Mouse (Mus musculus) heart, postnatal 0 days (tissue): ENCODE data around the gene Pola1. TPM values are rescaled to one million over a fixed set of nuclear protein-coding genes. Genes with fewer than 3 reads are reported as not detected.

Experiments
- ATAC-seq: fragments of 200-750 bp; cut with Nextera tagmentation; 2 replicates; pipeline ENCODE4 v1.8.0; 2017; ENCODE audit warnings: low read depth, moderate number of reproducible peaks, moderate library complexity; ENCODE audit not compliant: insufficient read depth
- DNase-seq: peaks from one replicate; pipeline ENCODE4 v3.0.0-alpha.2; 2016; ENCODE audit warnings: low spot score
- H3K27ac ChIP-seq: fragments of 300-500 bp; sonication (generic); 2 replicates; pipeline ENCODE4 v1.5.1; 2014; ENCODE audit warnings: low read depth, mild to moderate bottlenecking
- H3K27me3 ChIP-seq: fragments of 300-500 bp; sonication (generic); 2 replicates; pipeline ENCODE4 v1.6.1; 2014; ENCODE audit warnings: low read length, mixed read lengths; ENCODE audit not compliant: control insufficient read depth, insufficient read depth
- H3K36me3 ChIP-seq: fragments of 300-500 bp; sonication (generic); replicated peaks from 2 replicates; pipeline ENCODE4 v1.6.1; 2014; ENCODE audit warnings: low read length, mixed read lengths; ENCODE audit not compliant: control insufficient read depth, insufficient read depth
- H3K4me1 ChIP-seq: fragments of 300-500 bp; sonication (generic); 2 replicates; pipeline ENCODE4 v1.6.1; 2014; ENCODE audit warnings: antibody characterized with exemption; ENCODE audit not compliant: control insufficient read depth, insufficient read depth
- H3K4me2 ChIP-seq: fragments of 300-500 bp; sonication (generic); 2 replicates; pipeline ENCODE4 v1.6.1; 2014; ENCODE audit warnings: low read depth, mild to moderate bottlenecking, low read length, moderate library complexity
- H3K4me3 ChIP-seq: fragments of 300-500 bp; sonication (generic); 2 replicates; pipeline ENCODE4 v1.5.1; 2014; ENCODE audit warnings: low read depth, low read length
- H3K9ac ChIP-seq: fragments of 300-500 bp; sonication (generic); replicated peaks from 2 replicates; pipeline ENCODE4 v1.6.1; 2014; ENCODE audit warnings: low read depth, low read length, mixed read lengths
- H3K9me3 ChIP-seq: fragments of 300-500 bp; sonication (generic); replicated peaks from 2 replicates; pipeline ENCODE4 v1.6.1; 2016; ENCODE audit warnings: low read length; ENCODE audit not compliant: control insufficient read depth
- CTCF ChIP-seq: IDR thresholded peaks from 2 replicates; pipeline ENCODE4 v1.5.1; 2016; ENCODE audit warnings: antibody characterized with exemption, control low read depth, low read depth
- EP300 ChIP-seq: IDR thresholded peaks from 2 replicates; pipeline ENCODE4 v1.6.1; 2016; ENCODE audit warnings: antibody characterized with exemption, low read depth
- WGBS: fragments of 180-500 bp; shearing (Covaris S2); extraction: QIAGEN DNeasy Blood & Tissue Kit; methylation state at CpG from one replicate; pipeline ENCODE4 v1.1.7; 2014; 5-methylcytosine and 5-hydroxymethylcytosine counted together
- polyA plus RNA-seq: library from polyadenylated mRNA; unstranded; fragments of >200 nt; fragmentation: Nextera tagmentation; extraction: Ambion mirVana; gene quantifications from 2 replicates; pipeline ENCODE4 v1.2.1, GENCODE M21; 2015
- total RNA-seq: library from RNA; depleted of rRNA; stranded (reverse); fragments of >200 nt; gene quantifications from 2 replicates; pipeline ENCODE4 v1.2.3, GENCODE M21; 2014; ENCODE audit warnings: low replicate concordance

Gene Pola1
- total and polyA plus RNA-seq, 2 experiments from 2014 or later = 2.5 to 4.7 TPM

DNA sequence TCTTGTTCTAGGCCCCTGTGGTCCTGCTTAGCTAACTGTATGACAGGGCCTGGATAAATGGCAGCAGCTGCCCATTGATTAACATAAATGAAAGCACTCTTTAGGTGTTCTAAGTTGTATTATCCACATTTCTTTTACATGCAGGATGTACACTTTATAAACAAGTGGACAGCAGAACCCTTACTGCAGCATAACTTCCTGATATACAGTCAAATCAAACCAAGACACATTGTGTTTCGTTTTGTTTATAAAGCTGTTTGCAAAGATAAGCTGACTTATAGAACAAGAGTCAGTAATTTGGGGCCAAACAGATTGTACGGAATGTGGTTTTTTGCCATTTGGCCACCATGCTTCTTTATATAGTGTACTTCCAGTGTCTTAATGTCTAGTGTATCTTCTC lies 312.0 kb downstream of the Pola1 start:
- H3K9ac ChIP-seq = no peak overlapping the region
- WGBS = 64% methylated on average over 2 of the region's 2 CpGs
- no peak overlapping the region for H3K27ac ChIP-seq
- H3K36me3 ChIP-seq = no peaks in the 10 kb centered on the region
- ATAC-seq = no peak
- no peak overlapping the region for H3K4me2 ChIP-seq
- TF ChIP-seq CTCF = no peak
- no peak for TF ChIP-seq EP300
- no peaks in the 10 kb centered on the region for H3K9me3 ChIP-seq
- no peaks in the 10 kb centered on the region for H3K27me3 ChIP-seq
- H3K4me3 ChIP-seq = no peak overlapping the region
- H3K4me1 ChIP-seq = no peaks in the 10 kb centered on the region
- DNase-seq = no peak

DNA sequence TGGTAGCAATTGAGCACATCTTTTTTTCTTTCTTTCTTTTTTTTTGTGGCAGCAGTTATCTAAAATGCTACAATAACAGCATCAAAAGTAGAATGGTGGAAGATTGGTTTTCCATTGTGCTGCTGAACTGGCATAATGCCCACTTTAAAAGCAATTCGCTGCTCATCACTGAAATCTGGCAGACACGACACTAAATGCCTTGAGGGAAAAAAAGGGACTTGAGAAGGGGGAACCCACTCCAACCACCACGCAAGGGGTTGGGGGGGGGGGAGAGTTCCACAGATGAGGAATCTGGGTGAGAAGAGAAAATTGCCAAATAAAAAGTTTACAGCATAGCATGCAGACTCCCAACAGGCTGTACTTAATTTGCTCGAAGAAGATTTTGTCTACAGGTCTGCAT lies 314.4 kb downstream of the Pola1 start:
- H3K9me3 ChIP-seq = no peaks in the 10 kb centered on the region
- no peak overlapping the region for H3K27ac ChIP-seq
- TF ChIP-seq CTCF (no peak), EP300 (no peak)
- no peaks in the 10 kb centered on the region for H3K4me1 ChIP-seq
- no peaks in the 10 kb centered on the region for H3K27me3 ChIP-seq
- ATAC-seq (no peak), DNase-seq (no peak)
- no peaks in the 10 kb centered on the region for H3K36me3 ChIP-seq
- no peak overlapping the region for H3K4me3 ChIP-seq
- WGBS = 60% methylated on average over 4 of the region's 4 CpGs
- no peak overlapping the region for H3K4me2 ChIP-seq
- no peak overlapping the region for H3K9ac ChIP-seq

DNA sequence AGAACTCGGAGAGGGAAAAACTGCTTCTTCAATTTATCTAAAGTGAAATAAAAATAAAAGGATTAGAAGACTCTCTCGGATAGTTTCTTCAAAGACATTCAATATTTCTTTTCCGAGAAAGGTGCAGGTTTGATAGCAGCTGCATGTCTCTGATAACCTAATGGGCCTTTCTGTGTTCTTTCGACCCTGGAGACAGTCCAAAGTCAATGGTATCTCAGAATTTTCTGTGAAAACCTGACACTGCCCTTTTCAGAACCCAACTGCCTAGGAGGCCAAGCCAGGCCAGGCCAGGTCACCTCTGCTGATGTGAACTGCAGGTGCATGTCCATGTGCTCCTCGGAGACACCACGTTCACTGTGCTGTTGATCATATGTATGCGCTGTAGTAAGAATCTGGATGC lies 326.2 kb downstream of the Pola1 start:
- DNase-seq = no peak
- no peak for ATAC-seq
- Histone ChIP-seq H3K4me1 (no peaks in the 10 kb centered on the region), H3K27me3 (peaks cover 20% of the 10 kb centered on the region), H3K36me3 (no peaks in the 10 kb centered on the region), H3K9me3 (no peaks in the 10 kb centered on the region), H3K4me3 (no peak overlapping the region), H3K27ac (no peak overlapping the region), H3K9ac (no peak overlapping the region), H3K4me2 (no peak overlapping the region)
- WGBS = 82% methylated on average over 7 of the region's 7 CpGs
- TF ChIP-seq EP300 (no peak), CTCF (no peak)

DNA sequence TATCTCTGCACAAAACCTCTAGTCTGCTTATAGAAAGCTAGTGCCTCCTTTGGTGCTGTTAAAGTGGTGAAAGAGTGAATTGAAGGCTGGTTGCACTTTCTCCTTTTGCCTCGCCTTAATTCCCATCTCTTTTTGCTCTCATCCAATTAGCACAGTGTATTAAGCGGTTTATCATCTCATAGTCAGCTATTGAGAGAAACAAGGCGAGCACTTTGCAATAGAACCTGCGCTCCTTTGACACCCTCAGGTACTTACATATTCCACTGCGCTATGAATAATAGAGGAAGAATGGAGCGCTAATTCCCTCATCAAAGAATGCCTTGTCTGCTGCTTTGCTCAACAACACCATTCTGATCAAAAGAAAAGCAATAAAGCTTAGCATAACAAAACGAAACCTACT lies 330.2 kb downstream of the Pola1 start:
- Histone ChIP-seq H3K4me1 (no peaks in the 10 kb centered on the region), H3K27ac (no peak overlapping the region), H3K27me3 (peaks cover 59% of the 10 kb centered on the region), H3K9me3 (no peaks in the 10 kb centered on the region), H3K4me3 (no peak overlapping the region), H3K9ac (no peak overlapping the region), H3K36me3 (no peaks in the 10 kb centered on the region), H3K4me2 (no peak overlapping the region)
- DNase-seq (no peak), ATAC-seq (no peak)
- TF ChIP-seq EP300 (no peak), CTCF (no peak)
- 20% methylated on average over 7 of the region's 7 CpGs for WGBS

DNA sequence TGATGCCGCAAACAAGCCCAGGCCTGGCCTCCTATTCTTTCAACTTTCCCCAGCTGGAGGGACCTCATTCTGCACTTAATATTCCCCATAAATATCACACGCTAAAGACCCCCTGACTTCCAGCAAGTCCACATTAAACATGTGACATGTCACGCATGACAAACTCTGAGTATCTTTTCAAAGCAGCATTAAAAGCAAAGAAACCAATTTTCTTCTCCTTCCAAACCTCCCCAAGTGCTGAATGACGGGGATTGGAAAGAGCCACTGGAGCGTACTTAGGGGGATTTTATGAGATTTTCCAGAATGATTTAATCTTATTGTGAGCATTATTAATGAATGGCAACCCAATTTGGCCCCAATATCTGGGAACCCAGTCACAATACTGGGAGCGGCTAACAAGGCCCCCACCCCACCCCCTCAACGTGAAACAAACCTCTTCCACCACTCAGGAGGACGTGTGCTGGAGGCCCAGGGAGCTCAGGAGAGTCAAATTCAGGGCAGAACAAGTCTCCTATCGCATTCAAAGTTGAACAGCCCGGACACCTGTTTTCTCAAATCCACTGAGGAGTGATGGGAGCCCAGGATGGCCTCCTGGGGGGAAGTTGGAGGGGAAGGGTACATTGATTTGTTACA lies 331.7 kb downstream of the Pola1 start:
- Histone ChIP-seq H3K27ac (no peak overlapping the region), H3K27me3 (peaks cover 73% of the 10 kb centered on the region), H3K9ac (no peak overlapping the region), H3K4me1 (no peaks in the 10 kb centered on the region), H3K9me3 (no peaks in the 10 kb centered on the region), H3K4me2 (no peak overlapping the region), H3K4me3 (no peak overlapping the region), H3K36me3 (no peaks in the 10 kb centered on the region)
- 34% methylated on average over 10 of the region's 10 CpGs for WGBS
- ATAC-seq (no peak), DNase-seq (no peak)
- TF ChIP-seq EP300 = no peak
- TF ChIP-seq CTCF = no peak

DNA sequence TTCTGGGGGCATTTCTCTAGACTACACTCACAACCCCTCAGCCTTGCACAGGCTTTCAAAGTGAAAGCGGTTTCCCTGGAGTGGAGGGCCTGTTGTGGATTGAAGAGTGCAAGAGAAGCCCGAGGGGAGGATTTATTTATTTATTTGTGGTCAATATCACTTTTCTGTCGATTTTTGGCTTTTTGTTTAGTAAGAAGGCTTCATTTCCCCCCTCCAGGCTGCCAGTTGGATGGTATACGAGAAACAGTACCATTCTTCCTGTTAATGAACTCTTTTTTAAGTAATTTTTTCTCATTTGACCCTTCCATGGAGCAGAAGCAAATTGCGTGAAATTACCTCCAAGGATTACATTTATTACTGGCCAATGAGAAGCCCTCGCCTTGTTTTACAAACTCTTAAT lies 332.2 kb downstream of the Pola1 start:
- ATAC-seq (no peak), DNase-seq (no peak)
- H3K36me3 ChIP-seq = no peaks in the 10 kb centered on the region
- H3K4me1 ChIP-seq = no peaks in the 10 kb centered on the region
- H3K27me3 ChIP-seq = peaks cover 78% of the 10 kb centered on the region
- 0 out of 2 replicates have a peak overlapping the region, but pooled peaks have one; percentile 63 for H3K4me2 ChIP-seq
- H3K4me3 ChIP-seq = peak overlapping the region; percentile 31; the same call in 1 of the 2 replicates
- 30% methylated on average over 6 of the region's 6 CpGs for WGBS
- no peak overlapping the region for H3K27ac ChIP-seq
- H3K9me3 ChIP-seq = no peaks in the 10 kb centered on the region
- H3K9ac ChIP-seq = no peak overlapping the region
- TF ChIP-seq EP300 = no peak
- no peak for TF ChIP-seq CTCF
